Mouse (Mus musculus): Measurements from ENCODE around the gene Stk32b.

DNA sequence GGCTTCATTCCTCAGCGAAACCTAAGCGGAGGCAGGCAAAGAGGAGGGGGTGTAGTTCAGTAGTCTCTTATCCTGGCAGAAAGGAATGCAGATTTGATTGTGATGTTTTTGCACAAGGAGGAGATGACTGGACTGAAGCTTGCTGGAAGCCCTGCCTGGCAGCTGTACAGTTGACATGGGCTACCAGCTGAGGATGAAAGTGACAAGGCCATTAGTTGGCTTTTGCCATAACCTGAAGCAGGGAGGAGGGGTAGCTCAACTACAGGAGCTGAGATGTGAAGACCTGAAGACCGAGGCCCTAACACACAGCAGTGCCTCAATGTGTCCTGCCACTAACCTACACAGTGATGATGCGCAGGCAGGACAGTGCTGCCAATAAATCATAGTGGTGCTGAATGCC, 118.7 kb downstream of the Stk32b start:
- TF ChIP-seq CTCF (IDR thresholded peaks at IDR 0.05; ENCODE audit: insufficient read depth, low read depth, low read length) (no peak), POLR2A (IDR thresholded peaks at IDR 0.05; ENCODE audit: insufficient read depth, low read depth, low read length) (no peak)
